Mouse (Mus musculus): Measurements from ENCODE around the gene Hspb8. TPM values are rescaled to one million over a fixed set of nuclear protein-coding genes. Genes with fewer than 3 reads are reported as not detected.
"Not testable (repeated sequence)": the region's sequence is repeated elsewhere in the genome, so short reads cannot be mapped to it uniquely, and the experiment has no call there.

Gene Hspb8
- total RNA-seq, 2 experiments from 2014 or later = 234 to 341 TPM

- DNase-seq = no peak
- Histone ChIP-seq H3K27ac (no peak overlapping the region), H3K4me3 (no peak overlapping the region)
- TF ChIP-seq CTCF (IDR thresholded peaks at IDR 0.05) = no peak
- intact Hi-C loops (cut with DNase I) = no loop called here
Measured at GRCm38 (mm10) chr5:116445634-116446367, 23.1 kb upstream of the Hspb8 start.

- TF ChIP-seq CTCF (IDR thresholded peaks at IDR 0.05) = peak; percentile 76
- intact Hi-C loops (cut with DNase I) = no loop called here
- peak overlapping the region; percentile 73 for H3K4me3 ChIP-seq
- DNase-seq = peak; percentile 84
- peak overlapping the region; percentile 86 for H3K27ac ChIP-seq
Measured at GRCm38 (mm10) chr5:116444517-116444916, 21.9 kb upstream of the Hspb8 start.

- Histone ChIP-seq H3K27ac (peak overlapping the region; percentile 86), H3K4me3 (peak overlapping the region; percentile 73)
- DNase-seq = peak; percentile 82
- intact Hi-C loops (cut with DNase I) = loop anchor here (2.0 kb wide), 1 partner anchor 21 kb away; the partner anchor contains the start of gene Hspb8
- no peak for TF ChIP-seq CTCF (IDR thresholded peaks at IDR 0.05)
Measured at GRCm38 (mm10) chr5:116443459-116443940, 20.8 kb upstream of the Hspb8 start.

GRCm38 (mm10) chr5:116442697-116443458, 20.2 kb upstream of the Hspb8 start:
- peak overlapping the region; percentile 86 for H3K27ac ChIP-seq
- intact Hi-C loops (cut with DNase I) = loop anchor here (2.0 kb wide), 1 partner anchor 20 kb away; the partner anchor contains the start of gene Hspb8
- no peak for TF ChIP-seq CTCF (IDR thresholded peaks at IDR 0.05)
- H3K4me3 ChIP-seq = peak overlapping the region; percentile 73
- DNase-seq = peak; percentile 84

- Histone ChIP-seq H3K4me3 (no peak overlapping the region), H3K27ac (no peak overlapping the region)
- no peak for TF ChIP-seq CTCF (IDR thresholded peaks at IDR 0.05)
- intact Hi-C loops (cut with DNase I) = no loop called here
- no peak for DNase-seq
Measured at GRCm38 (mm10) chr5:116440251-116440650, 17.6 kb upstream of the Hspb8 start.

GRCm38 (mm10) chr5:116438328-116438727, 15.7 kb upstream of the Hspb8 start:
- DNase-seq = no peak
- no peak for TF ChIP-seq CTCF (IDR thresholded peaks at IDR 0.05)
- H3K27ac ChIP-seq = no peak overlapping the region
- H3K4me3 ChIP-seq = no peak overlapping the region
- intact Hi-C loops (cut with DNase I) = no loop called here

- Histone ChIP-seq H3K4me3 (no peak overlapping the region), H3K27ac (no peak overlapping the region)
- DNase-seq = no peak
- TF ChIP-seq CTCF (IDR thresholded peaks at IDR 0.05) = no peak
- intact Hi-C loops (cut with DNase I) = no loop called here
Measured at GRCm38 (mm10) chr5:116436117-116436516, 13.5 kb upstream of the Hspb8 start.

DNA sequence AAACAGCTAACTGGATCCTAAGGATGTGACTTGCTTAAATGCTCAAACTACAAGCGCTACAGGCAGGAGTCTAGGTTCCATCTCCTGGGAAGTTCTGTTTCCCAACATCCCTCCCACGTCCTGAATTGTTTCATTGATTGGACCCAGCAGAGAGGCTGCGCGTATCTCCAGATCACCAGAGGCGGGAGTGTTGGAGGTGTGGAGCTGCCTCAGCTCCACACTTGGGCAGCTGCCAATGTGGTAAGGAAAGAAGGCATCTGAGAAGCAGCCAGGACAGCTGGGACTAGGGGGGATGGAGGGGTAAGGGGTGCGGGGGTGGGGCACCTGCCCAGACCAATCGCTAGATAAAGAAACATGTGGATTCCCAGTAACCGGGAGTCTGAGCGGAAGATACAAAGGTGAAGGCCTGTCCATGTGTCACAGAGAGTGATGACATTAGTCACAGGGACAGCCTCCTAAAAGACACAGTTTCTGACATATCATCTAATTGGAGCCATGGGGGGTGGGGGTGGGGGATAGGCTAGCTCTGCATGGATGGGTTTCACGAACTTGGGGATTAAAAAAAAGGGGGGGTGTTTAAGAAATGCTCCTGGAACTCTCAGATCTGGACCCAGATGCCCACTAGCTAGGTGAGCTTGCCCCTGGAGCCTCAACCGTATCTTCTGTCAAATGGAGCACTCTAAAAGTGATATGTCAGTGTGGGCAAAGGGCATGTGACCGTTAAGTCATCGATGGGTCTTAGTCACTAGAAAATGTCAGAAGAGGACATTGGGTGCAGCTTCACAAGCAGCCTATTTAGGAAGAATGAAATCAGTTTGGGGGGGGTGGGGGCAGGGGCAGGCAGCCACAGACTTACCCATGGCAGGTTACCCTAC, 12.5 kb upstream of the Hspb8 start:
- TF ChIP-seq CTCF (IDR thresholded peaks at IDR 0.05) = no peak
- peak overlapping the region; percentile 35; the same call in 1 of the 2 replicates for H3K27ac ChIP-seq
- H3K4me3 ChIP-seq = no peak overlapping the region
- peak; percentile 80 for DNase-seq
- intact Hi-C loops (cut with DNase I) = no loop called here

- H3K4me3 ChIP-seq = no peak overlapping the region
- DNase-seq = peak; percentile 8
- intact Hi-C loops (cut with DNase I) = no loop called here
- no peak for TF ChIP-seq CTCF (IDR thresholded peaks at IDR 0.05)
- H3K27ac ChIP-seq = no peak overlapping the region
Measured at GRCm38 (mm10) chr5:116432871-116433270, 10.2 kb upstream of the Hspb8 start.

DNA sequence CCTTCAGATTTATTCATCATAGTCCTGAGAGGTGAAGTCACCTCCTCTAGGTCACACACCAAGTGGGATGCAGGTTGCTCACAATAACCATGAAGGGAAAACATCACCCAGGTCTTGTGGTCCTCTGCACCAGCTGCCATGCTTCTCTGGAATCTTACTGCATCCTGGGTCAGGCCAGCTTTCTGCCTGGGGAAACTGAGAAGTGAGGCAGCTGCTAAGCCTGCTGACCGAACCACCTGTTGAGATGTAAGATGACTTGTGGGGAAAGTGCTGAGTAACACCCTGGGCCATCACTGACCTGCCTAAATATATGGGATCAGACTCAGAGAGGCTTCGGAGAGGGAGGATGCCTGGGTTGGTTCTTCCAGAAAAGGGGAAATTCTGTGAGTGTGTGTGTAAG, 4.0 kb upstream of the Hspb8 start:
- intact Hi-C loops (cut with DNase I) = loop anchor here (10.0 kb wide), 1 partner anchor 392 kb away; no protein-coding TSS in a partner anchor
- no peak for TF ChIP-seq CTCF (IDR thresholded peaks at IDR 0.05)
- H3K4me3 ChIP-seq = no peak overlapping the region
- peak overlapping the region; percentile 99 for H3K27ac ChIP-seq
- peak; percentile 75 for DNase-seq

DNA sequence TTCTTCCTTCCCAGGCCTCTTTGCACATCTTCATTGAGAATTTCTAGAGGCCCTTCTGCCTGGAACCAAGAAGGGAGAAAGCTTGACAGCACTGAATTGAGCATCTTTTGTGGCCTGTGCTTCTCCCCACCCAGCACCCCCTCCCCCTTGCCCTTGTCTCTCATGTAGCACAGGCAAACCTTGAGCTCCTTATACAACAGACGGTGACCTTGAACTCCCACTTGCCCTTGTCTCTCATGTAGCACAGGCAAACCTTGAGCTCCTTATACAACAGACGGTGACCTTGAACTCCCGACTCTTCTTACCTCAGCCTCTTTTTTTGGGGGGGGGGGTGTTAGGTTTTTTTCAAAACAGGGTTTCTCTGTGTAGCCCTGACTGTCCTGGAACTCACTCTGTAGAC, 3.0 kb upstream of the Hspb8 start:
- not testable (repeated sequence) for H3K4me3 ChIP-seq, DNase-seq
- intact Hi-C loops (cut with DNase I) = loop anchor here (10.0 kb wide), 1 partner anchor 391 kb away; no protein-coding TSS in a partner anchor
- peak overlapping the region; percentile 99 for H3K27ac ChIP-seq

- no peak for TF ChIP-seq CTCF (IDR thresholded peaks at IDR 0.05)
- peak; percentile 76 for DNase-seq
- Histone ChIP-seq H3K27ac (peak overlapping the region; percentile 99), H3K4me3 (no peak overlapping the region)
- intact Hi-C loops (cut with DNase I) = loop anchor here (10.0 kb wide), 1 partner anchor 390 kb away; no protein-coding TSS in a partner anchor
Measured at GRCm38 (mm10) chr5:116425273-116425672, 2.6 kb upstream of the Hspb8 start.

Data from gastrocnemius, adult 2 months (tissue).